Mouse (Mus musculus) mouse trophoblast stem cell (cell line): ENCODE results near the gene Pfpl.

Experiments used
- in situ Hi-C, 2 experiments: fragments of 300-500 bp; cut with MseI, MboI; formaldehyde crosslinking; loops; 2 replicates in 1 of 2; 3 replicates in 1 of 2; pipeline ENCODE4 v1.15.1; 2025

Pfpl gene

GRCm38 (mm10) chr19:12463722-12464035 lies 36.0 kb downstream of the Pfpl start:
- in situ Hi-C loops, result no loop called here

GRCm38 (mm10) chr19:12464127-12464526 lies 36.4 kb downstream of the Pfpl start:
- in situ Hi-C loops, result no loop called here

- in situ Hi-C loops, result loop anchor here in 1 of 2 experiments (5.0 kb wide), 1 partner anchor 38 kb away; the partner anchor contains the start of gene Dtx4
These were observed 37.0 kb downstream of the Pfpl start for GRCm38 (mm10) chr19:12464674-12465073.

- in situ Hi-C loops, result loop anchor here in 1 of 2 experiments (5.0 kb wide), 1 partner anchor 37 kb away; the partner anchor contains the start of gene Dtx4
These were observed 37.9 kb downstream of the Pfpl start for GRCm38 (mm10) chr19:12465530-12466144.

GRCm38 (mm10) chr19:12466204-12466603 lies 38.5 kb downstream of the Pfpl start:
- in situ Hi-C loops, result loop anchor here in 1 of 2 experiments (5.0 kb wide), 1 partner anchor 36 kb away; the partner anchor contains the start of gene Dtx4

GRCm38 (mm10) chr19:12467436-12467835 lies 39.7 kb downstream of the Pfpl start:
- in situ Hi-C loops, result loop anchor here in 1 of 2 experiments (5.0 kb wide), 1 partner anchor 35 kb away; the partner anchor contains the start of gene Dtx4

- in situ Hi-C loops, result no loop called here
These were observed 44.2 kb downstream of the Pfpl start for GRCm38 (mm10) chr19:12471866-12472265.

GRCm38 (mm10) chr19:12472381-12472976 lies 44.8 kb downstream of the Pfpl start:
- in situ Hi-C loops, result no loop called here

GRCm38 (mm10) chr19:12473201-12473641 lies 45.5 kb downstream of the Pfpl start:
- in situ Hi-C loops, result no loop called here

- in situ Hi-C loops, result no loop called here
These were observed 46.2 kb downstream of the Pfpl start for GRCm38 (mm10) chr19:12473951-12474350.

- in situ Hi-C loops, result no loop called here
These were observed 47.9 kb downstream of the Pfpl start for GRCm38 (mm10) chr19:12475380-12476250.

- in situ Hi-C loops, result no loop called here
These were observed 49.1 kb downstream of the Pfpl start for GRCm38 (mm10) chr19:12476721-12477270.

- in situ Hi-C loops, result no loop called here
These were observed 50.7 kb downstream of the Pfpl start for GRCm38 (mm10) chr19:12478369-12478768.
